Mouse (Mus musculus): ENCODE data around the gene Lsm4. TPM values are rescaled to one million over a fixed set of nuclear protein-coding genes. Genes with fewer than 3 reads are reported as not detected.

Lsm4 gene
- polyA plus RNA-seq, 1 experiment from 2014 or later = 308 TPM

- no peaks in the 10 kb centered on the region for H3K9me3 ChIP-seq (replicated peaks; ENCODE audit: control insufficient read depth, low read length)
- WGBS (ENCODE audit: insufficient replicate concordance) = 46% methylated on average over 11 of the region's 11 CpGs
- peaks cover 55% of the 10 kb centered on the region for H3K27me3 ChIP-seq (ENCODE audit: control insufficient read depth, insufficient read depth, low read length)
- no peak overlapping the region for H3K4me2 ChIP-seq
- no peak overlapping the region for H3K4me3 ChIP-seq (ENCODE audit: low read depth, low read length)
- H3K4me1 ChIP-seq (ENCODE audit: control insufficient read depth, insufficient read depth, low read length) = no peaks in the 10 kb centered on the region
- H3K27ac ChIP-seq (ENCODE audit: low read depth, low read length) = no peak overlapping the region
- H3K9ac ChIP-seq (ENCODE audit: low read depth, low read length) = no peak overlapping the region
- ATAC-seq (replicated peaks; ENCODE audit: insufficient number of reproducible peaks, low FRiP score, low TSS enrichment) = no peak
- no peaks in the 10 kb centered on the region for H3K36me3 ChIP-seq (ENCODE audit: control insufficient read depth, insufficient read depth, low read length)
These were observed 53.7 kb downstream of the Lsm4 start for GRCm38 (mm10) chr8:70726721-70727120.

Other genes with a start within 250 kb of the Lsm4 start
- 11.6 and 13.5 TPM in 2 replicates for gene Crtc1, start 233.7 kb upstream of the Lsm4 start, polyA plus RNA-seq (2014; fragmentation: Nextera tagmentation; extraction: Ambion mirVana)
- 9.2 and 10.1 TPM in 2 replicates for gene Klhl26, start 196.3 kb upstream of the Lsm4 start, polyA plus RNA-seq (2014; fragmentation: Nextera tagmentation; extraction: Ambion mirVana)
- gene Tmem59l, start 185.9 kb upstream of the Lsm4 start, polyA plus RNA-seq (2014; fragmentation: Nextera tagmentation; extraction: Ambion mirVana) = 0.44 and 0.86 TPM in 2 replicates
- gene Crlf1, start 180.1 kb upstream of the Lsm4 start, polyA plus RNA-seq (2014; fragmentation: Nextera tagmentation; extraction: Ambion mirVana) = 0.80 and 3.8 TPM in 2 replicates
- gene Rex1bd, start 166.5 kb upstream of the Lsm4 start, polyA plus RNA-seq (2014; fragmentation: Nextera tagmentation; extraction: Ambion mirVana) = 109 and 124 TPM in 2 replicates
- gene Uba52, start 162.4 kb upstream of the Lsm4 start, polyA plus RNA-seq (2014; fragmentation: Nextera tagmentation; extraction: Ambion mirVana) = 798 and 827 TPM in 2 replicates
- gene Fkbp8, start 145.5 kb upstream of the Lsm4 start, polyA plus RNA-seq (2014; fragmentation: Nextera tagmentation; extraction: Ambion mirVana) = 202 and 212 TPM in 2 replicates
- 67.3 and 68.1 TPM in 2 replicates for gene Kxd1, start 145.3 kb upstream of the Lsm4 start, polyA plus RNA-seq (2014; fragmentation: Nextera tagmentation; extraction: Ambion mirVana)
- gene Ell, start 133.8 kb upstream of the Lsm4 start, polyA plus RNA-seq (2014; fragmentation: Nextera tagmentation; extraction: Ambion mirVana) = 14.1 and 14.7 TPM in 2 replicates
- gene Isyna1, start 78.9 kb upstream of the Lsm4 start, polyA plus RNA-seq (2014; fragmentation: Nextera tagmentation; extraction: Ambion mirVana) = 86.0 and 95.3 TPM in 2 replicates
- gene Ssbp4, start 64.4 kb upstream of the Lsm4 start, polyA plus RNA-seq (2014; fragmentation: Nextera tagmentation; extraction: Ambion mirVana) = 72.5 and 78.9 TPM in 2 replicates
- gene Lrrc25, start 57.1 kb upstream of the Lsm4 start, polyA plus RNA-seq (2014; fragmentation: Nextera tagmentation; extraction: Ambion mirVana) = 0.19 and 0.59 TPM in 2 replicates
- 0.26 and 0.37 TPM in 2 replicates for gene Gdf15, start 40.8 kb upstream of the Lsm4 start, polyA plus RNA-seq (2014; fragmentation: Nextera tagmentation; extraction: Ambion mirVana)
- 38.9 and 41.6 TPM in 2 replicates for gene Pgpep1, start 12.9 kb upstream of the Lsm4 start, polyA plus RNA-seq (2014; fragmentation: Nextera tagmentation; extraction: Ambion mirVana)
- 97.8 and 102 TPM in 2 replicates for gene Jund, start 25.7 kb downstream of the Lsm4 start, polyA plus RNA-seq (2014; fragmentation: Nextera tagmentation; extraction: Ambion mirVana)
- gene Iqcn, start 30.2 kb downstream of the Lsm4 start, polyA plus RNA-seq (2014; fragmentation: Nextera tagmentation; extraction: Ambion mirVana) = not detected in 2 replicates
- not detected in 2 replicates for gene Gm3336, start 45.3 kb downstream of the Lsm4 start, polyA plus RNA-seq (2014; fragmentation: Nextera tagmentation; extraction: Ambion mirVana)
- not detected in 2 replicates for gene Pde4c, start 50.5 kb downstream of the Lsm4 start, polyA plus RNA-seq (2014; fragmentation: Nextera tagmentation; extraction: Ambion mirVana)
- 16.2 and 21.3 TPM in 2 replicates for gene Rab3a, start 81.4 kb downstream of the Lsm4 start, polyA plus RNA-seq (2014; fragmentation: Nextera tagmentation; extraction: Ambion mirVana)
- gene Mpv17l2, start 87.7 kb downstream of the Lsm4 start, polyA plus RNA-seq (2014; fragmentation: Nextera tagmentation; extraction: Ambion mirVana) = 42.5 and 42.6 TPM in 2 replicates
- 21.5 and 23.1 TPM in 2 replicates for gene Pik3r2, start 103.5 kb downstream of the Lsm4 start, polyA plus RNA-seq (2014; fragmentation: Nextera tagmentation; extraction: Ambion mirVana)
- 7.8 and 8.5 TPM in 2 replicates for gene Mast3, start 131.8 kb downstream of the Lsm4 start, polyA plus RNA-seq (2014; fragmentation: Nextera tagmentation; extraction: Ambion mirVana)
- gene Il12rb1, start 135.2 kb downstream of the Lsm4 start, polyA plus RNA-seq (2014; fragmentation: Nextera tagmentation; extraction: Ambion mirVana) = 0.07 TPM in 1 of 2 replicates, not detected in the other
- gene Arrdc2, start 166.5 kb downstream of the Lsm4 start, polyA plus RNA-seq (2014; fragmentation: Nextera tagmentation; extraction: Ambion mirVana) = 2.4 and 3.2 TPM in 2 replicates
- 0.55 and 1.1 TPM in 2 replicates for gene Kcnn1, start 190.0 kb downstream of the Lsm4 start, polyA plus RNA-seq (2014; fragmentation: Nextera tagmentation; extraction: Ambion mirVana)
- gene Ccdc124, start 200.7 kb downstream of the Lsm4 start, polyA plus RNA-seq (2014; fragmentation: Nextera tagmentation; extraction: Ambion mirVana) = 102 and 109 TPM in 2 replicates
- gene Slc5a5, start 219.5 kb downstream of the Lsm4 start, polyA plus RNA-seq (2014; fragmentation: Nextera tagmentation; extraction: Ambion mirVana) = 0.06 TPM in 1 of 2 replicates, not detected in the other
- 2,782 and 3,146 TPM in 2 replicates for gene Rpl18a, start 224.2 kb downstream of the Lsm4 start, polyA plus RNA-seq (2014; fragmentation: Nextera tagmentation; extraction: Ambion mirVana)
- gene Map1s, start 232.7 kb downstream of the Lsm4 start, polyA plus RNA-seq (2014; fragmentation: Nextera tagmentation; extraction: Ambion mirVana) = 26.0 and 31.1 TPM in 2 replicates

Measured in heart, embryonic 11.5 days (tissue).